Mouse (Mus musculus) heart, embryonic 14.5 days (tissue): ENCODE measurements around the gene Ctrc. TPM values are rescaled to one million over a fixed set of nuclear protein-coding genes. Genes with fewer than 3 reads are reported as not detected.

ENCODE experiments used
- ATAC-seq: fragments of 200-750 bp; cut with Nextera tagmentation; 2 replicates; pipeline ENCODE4 v1.8.0; 2017; ENCODE audit warnings: low read depth, moderate TSS enrichment; ENCODE audit not compliant: insufficient number of reproducible peaks, insufficient read depth, low FRiP score
- H3K27ac ChIP-seq, 2 experiments: fragments of 200-500 bp in 1 of 2; fragments of 300-500 bp in 1 of 2; sonication (generic) in 1 of 2; replicated peaks in 1 of 2; 2 replicates each; pipeline ENCODE4 v1.5.1; 2012 to 2014; ENCODE audit warnings: low read depth in 2 of 2, low read length in 2 of 2, control low read depth in 1 of 2, mild to moderate bottlenecking in 1 of 2, mixed read lengths in 1 of 2; ENCODE audit not compliant: control insufficient read depth in 1 of 2, insufficient read depth in 1 of 2
- H3K27me3 ChIP-seq: fragments of 300-500 bp; sonication (generic); 2 replicates; pipeline ENCODE4 v1.6.1; 2014; ENCODE audit warnings: mild to moderate bottlenecking, low read length, control low read depth; ENCODE audit not compliant: control insufficient read depth, insufficient read depth
- H3K36me3 ChIP-seq: fragments of 300-500 bp; sonication (generic); 2 replicates; pipeline ENCODE4 v1.6.1; 2014; ENCODE audit warnings: mild to moderate bottlenecking, control low read depth, low read length, mixed read lengths; ENCODE audit not compliant: control insufficient read depth, insufficient read depth
- H3K4me1 ChIP-seq, 2 experiments: fragments of 200-500 bp in 1 of 2; fragments of 300-500 bp in 1 of 2; sonication (generic) in 1 of 2; 2 replicates each; pipeline ENCODE4 v1.6.1; 2012 to 2014; ENCODE audit warnings: low read length in 2 of 2, control low read depth in 1 of 2, mixed read lengths in 1 of 2; ENCODE audit not compliant: control insufficient read depth in 2 of 2, insufficient read depth in 2 of 2
- H3K4me2 ChIP-seq: fragments of 300-500 bp; sonication (generic); 2 replicates; pipeline ENCODE4 v1.6.1; 2014; ENCODE audit warnings: mild to moderate bottlenecking, low read length
- H3K4me3 ChIP-seq, 2 experiments: fragments of 200-500 bp in 1 of 2; fragments of 300-500 bp in 1 of 2; sonication (generic) in 1 of 2; 2 replicates each; pipeline ENCODE4 v1.5.1; 2012 to 2014; ENCODE audit warnings: low read length in 2 of 2, mild to moderate bottlenecking in 2 of 2, control low read depth in 1 of 2, low read depth in 1 of 2, moderate library complexity in 1 of 2; ENCODE audit not compliant: control insufficient read depth in 1 of 2, insufficient read depth in 1 of 2
- H3K9ac ChIP-seq: fragments of 300-500 bp; sonication (generic); 2 replicates; pipeline ENCODE4 v1.6.1; 2014; ENCODE audit warnings: mild to moderate bottlenecking, low read length
- H3K9me3 ChIP-seq: fragments of 300-500 bp; sonication (generic); 2 replicates; pipeline ENCODE4 v1.6.1; 2016; ENCODE audit warnings: low read length, control low read depth; ENCODE audit not compliant: control insufficient read depth
- WGBS: fragments of 180-500 bp; shearing (Covaris S2); extraction: QIAGEN DNeasy Blood & Tissue Kit; methylation state at CpG from one replicate; pipeline ENCODE4 v1.1.7; 2014; 5-methylcytosine and 5-hydroxymethylcytosine counted together
- polyA plus RNA-seq: library from polyadenylated mRNA; unstranded; fragments of >200 nt; fragmentation: Nextera tagmentation; extraction: Ambion mirVana; gene quantifications from 2 replicates; pipeline ENCODE4 v1.2.1, GENCODE M21; 2014

The Ctrc gene
- not detected in 2 replicates for polyA plus RNA-seq

- WGBS = 77% methylated on average over 6 of the region's 6 CpGs
- H3K9ac ChIP-seq = no peak within 1 kb of the TSS
- H3K9me3 ChIP-seq = no peaks in the 10 kb centered on the region
- no peak within 1 kb of the TSS for H3K4me3 ChIP-seq
- no peaks in the 10 kb centered on the region for H3K4me1 ChIP-seq
- no peak for ATAC-seq
- no peaks in the 10 kb centered on the region for H3K36me3 ChIP-seq
- no peak within 1 kb of the TSS for H3K4me2 ChIP-seq
- no peak within 1 kb of the TSS for H3K27ac ChIP-seq
- H3K27me3 ChIP-seq = no peaks in the 10 kb centered on the region
Measured at GRCm38 (mm10) chr4:141845999-141846398, at the start of gene Ctrc. TSS of gene Ctrc (minus strand) at chr4:141846359.

GRCm38 (mm10) chr4:141895772-141896171, 49.6 kb upstream of the Ctrc start:
- H3K4me2 ChIP-seq = no peak overlapping the region
- no peak overlapping the region for H3K9ac ChIP-seq
- no peak overlapping the region for H3K27ac ChIP-seq

GRCm38 (mm10) chr4:141893157-141893784, 47.1 kb upstream of the Ctrc start:
- Histone ChIP-seq H3K9me3 (no peaks in the 10 kb centered on the region), H3K4me1 (peaks cover 7 to 8% of the 10 kb centered on the region in 2 experiments; a peak in 3 of 4 replicates), H3K9ac (no peak overlapping the region), H3K4me3 (no peak overlapping the region), H3K27me3 (peaks cover 3% of the 10 kb centered on the region; the same call in 1 of the 2 replicates), H3K27ac (no peak overlapping the region), H3K4me2 (no peak overlapping the region), H3K36me3 (no peaks in the 10 kb centered on the region)
- WGBS = 86% methylated on average over 8 of the region's 8 CpGs
- ATAC-seq = no peak

More at GRCm38 (mm10) chr4:141895772-141896171, 49.6 kb upstream of the Ctrc start:
- Histone ChIP-seq H3K9me3 (no peaks in the 10 kb centered on the region), H3K36me3 (no peaks in the 10 kb centered on the region), H3K4me3 (no peak overlapping the region), H3K27me3 (peaks cover 3% of the 10 kb centered on the region; the same call in 1 of the 2 replicates), H3K4me1 (peaks cover 20 to 22% of the 10 kb centered on the region in 2 experiments)
- WGBS = 50% methylated on average over 12 of the region's 12 CpGs
- ATAC-seq = no peak

GRCm38 (mm10) chr4:141886385-141886968, 40.3 kb upstream of the Ctrc start:
- H3K4me1 ChIP-seq = peaks cover 32 to 42% of the 10 kb centered on the region in 2 experiments
- no peaks in the 10 kb centered on the region for H3K9me3 ChIP-seq
- no peak overlapping the region for H3K9ac ChIP-seq
- no peaks in the 10 kb centered on the region for H3K27me3 ChIP-seq
- no peak overlapping the region for H3K4me2 ChIP-seq
- no peak overlapping the region for H3K4me3 ChIP-seq
- 30% methylated on average over 6 of the region's 6 CpGs for WGBS
- no peaks in the 10 kb centered on the region for H3K36me3 ChIP-seq
- H3K27ac ChIP-seq = no peak overlapping the region
- no peak for ATAC-seq

GRCm38 (mm10) chr4:141885451-141885850, 39.3 kb upstream of the Ctrc start:
- 46% methylated on average over 9 of the region's 9 CpGs for WGBS
- no peak for ATAC-seq
- Histone ChIP-seq H3K4me1 (peaks cover 32 to 43% of the 10 kb centered on the region in 2 experiments), H3K27ac (no peak overlapping the region), H3K9me3 (no peaks in the 10 kb centered on the region), H3K27me3 (no peaks in the 10 kb centered on the region), H3K4me3 (no peak overlapping the region), H3K36me3 (no peaks in the 10 kb centered on the region), H3K4me2 (no peak overlapping the region; the same call in 1 of the 2 replicates), H3K9ac (no peak overlapping the region; the same call in 1 of the 2 replicates)

GRCm38 (mm10) chr4:141882858-141883257, 36.7 kb upstream of the Ctrc start:
- WGBS = 30% methylated on average over 7 of the region's 7 CpGs
- Histone ChIP-seq H3K9me3 (no peaks in the 10 kb centered on the region), H3K36me3 (no peaks in the 10 kb centered on the region), H3K4me1 (peaks cover 40 to 51% of the 10 kb centered on the region in 2 experiments), H3K9ac (no peak overlapping the region), H3K27ac (peak overlapping the region; percentile 9 to 54; a peak in 3 of 4 replicates), H3K4me2 (no peak overlapping the region), H3K4me3 (no peak overlapping the region), H3K27me3 (no peaks in the 10 kb centered on the region)
- ATAC-seq = no peak

GRCm38 (mm10) chr4:141881950-141882349, 35.8 kb upstream of the Ctrc start:
- 0 out of 2 replicates have a peak, but pooled peaks have one; percentile 19 for ATAC-seq
- H3K4me2 ChIP-seq = 0 out of 2 replicates have a peak overlapping the region, but pooled peaks have one; percentile 3
- no peak overlapping the region for H3K9ac ChIP-seq
- peak overlapping the region; percentile 54 to 61 for H3K27ac ChIP-seq
- H3K4me3 ChIP-seq = no peak overlapping the region
- 18% methylated on average over 5 of the region's 5 CpGs for WGBS
- H3K4me1 ChIP-seq = peaks cover 39 to 50% of the 10 kb centered on the region in 2 experiments
- H3K36me3 ChIP-seq = no peaks in the 10 kb centered on the region
- H3K9me3 ChIP-seq = no peaks in the 10 kb centered on the region
- no peaks in the 10 kb centered on the region for H3K27me3 ChIP-seq
